Mouse (Mus musculus) heart, postnatal 0 days (tissue): Measurements from ENCODE around the gene Mcoln2. TPM values are rescaled to one million over a fixed set of nuclear protein-coding genes. Genes with fewer than 3 reads are reported as not detected.
"Not testable (repeated sequence)": the region's sequence is repeated elsewhere in the genome, so short reads cannot be mapped to it uniquely, and the experiment has no call there.

Experiments
- ATAC-seq: fragments of 200-750 bp; cut with Nextera tagmentation; 2 replicates; pipeline ENCODE4 v1.8.0; 2017; ENCODE audit warnings: low read depth, moderate number of reproducible peaks, moderate library complexity; ENCODE audit not compliant: insufficient read depth
- DNase-seq: peaks from one replicate; pipeline ENCODE4 v3.0.0-alpha.2; 2016; ENCODE audit warnings: low spot score
- H3K27ac ChIP-seq: fragments of 300-500 bp; sonication (generic); 2 replicates; pipeline ENCODE4 v1.5.1; 2014; ENCODE audit warnings: low read depth, mild to moderate bottlenecking
- H3K27me3 ChIP-seq: fragments of 300-500 bp; sonication (generic); 2 replicates; pipeline ENCODE4 v1.6.1; 2014; ENCODE audit warnings: low read length, mixed read lengths; ENCODE audit not compliant: control insufficient read depth, insufficient read depth
- H3K36me3 ChIP-seq: fragments of 300-500 bp; sonication (generic); replicated peaks from 2 replicates; pipeline ENCODE4 v1.6.1; 2014; ENCODE audit warnings: low read length, mixed read lengths; ENCODE audit not compliant: control insufficient read depth, insufficient read depth
- H3K4me1 ChIP-seq: fragments of 300-500 bp; sonication (generic); 2 replicates; pipeline ENCODE4 v1.6.1; 2014; ENCODE audit warnings: antibody characterized with exemption; ENCODE audit not compliant: control insufficient read depth, insufficient read depth
- H3K4me2 ChIP-seq: fragments of 300-500 bp; sonication (generic); 2 replicates; pipeline ENCODE4 v1.6.1; 2014; ENCODE audit warnings: low read depth, mild to moderate bottlenecking, low read length, moderate library complexity
- H3K4me3 ChIP-seq: fragments of 300-500 bp; sonication (generic); 2 replicates; pipeline ENCODE4 v1.5.1; 2014; ENCODE audit warnings: low read depth, low read length
- H3K9ac ChIP-seq: fragments of 300-500 bp; sonication (generic); replicated peaks from 2 replicates; pipeline ENCODE4 v1.6.1; 2014; ENCODE audit warnings: low read depth, low read length, mixed read lengths
- H3K9me3 ChIP-seq: fragments of 300-500 bp; sonication (generic); replicated peaks from 2 replicates; pipeline ENCODE4 v1.6.1; 2016; ENCODE audit warnings: low read length; ENCODE audit not compliant: control insufficient read depth
- CTCF ChIP-seq: IDR thresholded peaks from 2 replicates; pipeline ENCODE4 v1.5.1; 2016; ENCODE audit warnings: antibody characterized with exemption, control low read depth, low read depth
- EP300 ChIP-seq: IDR thresholded peaks from 2 replicates; pipeline ENCODE4 v1.6.1; 2016; ENCODE audit warnings: antibody characterized with exemption, low read depth
- WGBS: fragments of 180-500 bp; shearing (Covaris S2); extraction: QIAGEN DNeasy Blood & Tissue Kit; methylation state at CpG from one replicate; pipeline ENCODE4 v1.1.7; 2014; 5-methylcytosine and 5-hydroxymethylcytosine counted together
- polyA plus RNA-seq: library from polyadenylated mRNA; unstranded; fragments of >200 nt; fragmentation: Nextera tagmentation; extraction: Ambion mirVana; gene quantifications from 2 replicates; pipeline ENCODE4 v1.2.1, GENCODE M21; 2015
- total RNA-seq: library from RNA; depleted of rRNA; stranded (reverse); fragments of >200 nt; gene quantifications from 2 replicates; pipeline ENCODE4 v1.2.3, GENCODE M21; 2014; ENCODE audit warnings: low replicate concordance

Mcoln2 gene
- total and polyA plus RNA-seq, 2 experiments from 2014 or later = 0.14 TPM; not detected in 1

- H3K9me3 ChIP-seq = no peaks in the 10 kb centered on the region
- no peak for DNase-seq
- no peak for ATAC-seq
- no peak overlapping the region for H3K9ac ChIP-seq
- H3K4me2 ChIP-seq = no peak overlapping the region
- H3K36me3 ChIP-seq = no peaks in the 10 kb centered on the region
- H3K27me3 ChIP-seq = no peaks in the 10 kb centered on the region
- no peak overlapping the region for H3K4me3 ChIP-seq
- H3K4me1 ChIP-seq = no peaks in the 10 kb centered on the region
- WGBS = 36% methylated on average over 2 of the region's 2 CpGs
- H3K27ac ChIP-seq = no peak overlapping the region
- TF ChIP-seq EP300 (no peak), CTCF (no peak)
Observed at GRCm38 (mm10) chr3:146207440-146207839, 57.8 kb downstream of the Mcoln2 start.

GRCm38 (mm10) chr3:146209759-146210158 lies 60.1 kb downstream of the Mcoln2 start:
- not testable (repeated sequence) for H3K27me3 ChIP-seq, DNase-seq, H3K36me3 ChIP-seq, H3K9ac ChIP-seq, ATAC-seq, H3K4me1 ChIP-seq, H3K4me2 ChIP-seq, H3K4me3 ChIP-seq, H3K9me3 ChIP-seq, H3K27ac ChIP-seq
- WGBS = 88% methylated on average over 8 of the region's 8 CpGs

- no peak overlapping the region for H3K9ac ChIP-seq
- H3K9me3 ChIP-seq = no peaks in the 10 kb centered on the region
- H3K36me3 ChIP-seq = no peaks in the 10 kb centered on the region
- no peaks in the 10 kb centered on the region for H3K27me3 ChIP-seq
- no peak overlapping the region for H3K4me3 ChIP-seq
- H3K4me2 ChIP-seq = no peak overlapping the region
- no peak for TF ChIP-seq CTCF
- TF ChIP-seq EP300 = no peak
- WGBS = 91% methylated on average over 4 of the region's 4 CpGs
- H3K4me1 ChIP-seq = no peaks in the 10 kb centered on the region
- H3K27ac ChIP-seq = no peak overlapping the region
- ATAC-seq (no peak), DNase-seq (no peak)
Observed at GRCm38 (mm10) chr3:146211141-146211747, 61.6 kb downstream of the Mcoln2 start.

- TF ChIP-seq CTCF (no peak), EP300 (no peak)
- ATAC-seq = no peak
- WGBS = 55% methylated on average over 2 of the region's 2 CpGs
- Histone ChIP-seq H3K4me2 (no peak overlapping the region), H3K27me3 (no peaks in the 10 kb centered on the region), H3K27ac (no peak overlapping the region), H3K9me3 (no peaks in the 10 kb centered on the region), H3K36me3 (no peaks in the 10 kb centered on the region), H3K9ac (no peak overlapping the region), H3K4me1 (no peaks in the 10 kb centered on the region), H3K4me3 (no peak overlapping the region)
- no peak for DNase-seq
Observed at GRCm38 (mm10) chr3:146211964-146212363, 62.3 kb downstream of the Mcoln2 start.

GRCm38 (mm10) chr3:146213336-146213735 lies 63.7 kb downstream of the Mcoln2 start:
- Histone ChIP-seq H3K4me1 (no peaks in the 10 kb centered on the region), H3K36me3 (no peaks in the 10 kb centered on the region), H3K27me3 (no peaks in the 10 kb centered on the region), H3K9me3 (no peaks in the 10 kb centered on the region), H3K9ac (no peak overlapping the region), H3K4me2 (no peak overlapping the region), H3K27ac (no peak overlapping the region), H3K4me3 (no peak overlapping the region)
- TF ChIP-seq EP300 (no peak), CTCF (no peak)
- ATAC-seq = no peak
- no peak for DNase-seq
- 51% methylated on average over 5 of the region's 5 CpGs for WGBS

GRCm38 (mm10) chr3:146216561-146216960 lies 66.9 kb downstream of the Mcoln2 start:
- H3K9me3 ChIP-seq = no peaks in the 10 kb centered on the region
- WGBS = 80% methylated on average over 3 of the region's 3 CpGs
- H3K27ac ChIP-seq = no peak overlapping the region
- no peak for ATAC-seq
- no peak overlapping the region for H3K4me3 ChIP-seq
- no peak overlapping the region for H3K4me2 ChIP-seq
- H3K36me3 ChIP-seq = no peaks in the 10 kb centered on the region
- H3K27me3 ChIP-seq = 0 out of 2 replicates have a peak, but pooled peaks cover 6% of the 10 kb centered on the region
- no peaks in the 10 kb centered on the region for H3K4me1 ChIP-seq
- TF ChIP-seq CTCF = no peak
- no peak for TF ChIP-seq EP300
- no peak overlapping the region for H3K9ac ChIP-seq
- DNase-seq = no peak
